In the genomic region with DNA sequence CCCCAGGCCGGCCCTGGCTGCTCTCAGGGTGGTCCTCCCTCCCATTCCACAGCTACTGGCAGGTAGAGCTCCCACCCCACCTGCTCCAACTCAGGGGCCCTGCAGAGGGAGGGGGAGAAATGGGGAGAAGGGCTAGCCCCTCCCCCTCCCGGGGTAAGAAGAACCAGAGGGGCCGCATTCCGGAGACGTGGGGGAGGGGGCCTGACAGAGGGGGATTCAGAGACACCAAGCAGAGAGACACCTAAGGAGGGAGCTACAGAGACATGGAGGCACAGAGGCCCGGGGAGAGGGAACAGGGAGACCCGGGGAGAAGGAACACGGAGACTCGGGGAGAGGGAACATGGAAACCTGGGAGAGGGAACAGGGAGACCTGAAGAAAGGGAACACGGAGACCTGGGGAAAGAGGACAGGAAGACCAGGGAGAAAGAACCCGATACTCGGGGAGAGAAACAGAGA, we compare ENCODE assay signal across 8 mouse cellular contexts. TPM values are rescaled to one million over a fixed set of nuclear protein-coding genes. Genes with fewer than 3 reads are reported as not detected.
A peak's percentile ranks its signal among the peaks of the same experiment; 100 is the strongest.
DNase-seq lines count a peak whose midpoint lies in the region; ATAC-seq and TF ChIP-seq lines count a peak whose summit lies in the region.

No protein-coding gene starts in this region.

- 1% methylated on average over 12 of the region's 12 CpGs for WGBS in embryonic facial prominence, embryonic 13.5 days
- WGBS in intestine, postnatal 0 days, result 2% methylated on average over 12 of the region's 12 CpGs
- 32% methylated on average over 12 of the region's 12 CpGs for WGBS in thymus, adult 2 months

- peaks cover 22% of the 10 kb centered on the region for H3K36me3 ChIP-seq in embryonic facial prominence, embryonic 13.5 days
- no peaks in the 10 kb centered on the region; the same call in 1 of the 2 replicates for H3K36me3 ChIP-seq in intestine, postnatal 0 days (ENCODE audit: control insufficient read depth, insufficient read depth)
- no peaks in the 10 kb centered on the region for H3K36me3 ChIP-seq in thymus, adult 2 months (ENCODE audit: control insufficient read depth, insufficient read depth, low read length)

- H3K4me2 ChIP-seq in embryonic facial prominence, embryonic 13.5 days, result peak overlapping the region; percentile 69
- peak overlapping the region; percentile 86 for H3K4me2 ChIP-seq in intestine, postnatal 0 days (replicated peaks; ENCODE audit: low read depth)

- H3K27me3 ChIP-seq in embryonic facial prominence, embryonic 13.5 days, result no peaks in the 10 kb centered on the region
- no peaks in the 10 kb centered on the region for H3K27me3 ChIP-seq in intestine, postnatal 0 days (replicated peaks; ENCODE audit: control insufficient read depth, insufficient read depth, low read length)
- H3K27me3 ChIP-seq in thymus, adult 2 months (ENCODE audit: control insufficient read depth, insufficient read depth, low read length), result no peaks in the 10 kb centered on the region

- H3K27ac ChIP-seq in embryonic facial prominence, embryonic 13.5 days, result peak overlapping the region; percentile 94
- peak overlapping the region; percentile 97 for H3K27ac ChIP-seq in intestine, postnatal 0 days (ENCODE audit: low read depth, low read length)
- H3K27ac ChIP-seq in thymus, adult 2 months (ENCODE audit: control insufficient read depth, insufficient read depth, low read length), result peak overlapping the region; percentile 81

- peak; percentile 44 for DNase-seq in kidney, adult 11 months
- no peak for DNase-seq in kidney, adult 18-20 months
- DNase-seq in lung, postnatal 36 days, result peak; percentile 37
- DNase-seq in thymus, adult 2 months, result peak; percentile 52
- DNase-seq in left cerebral cortex, adult 18-20 months (ENCODE audit: low spot score in 2 of 2), result no peak
- DNase-seq in layer of hippocampus, postnatal 25 days (ENCODE audit: extremely low spot score in 1 of 2, low spot score in 1 of 2), result no peak

- ATAC-seq in embryonic facial prominence, embryonic 13.5 days (ENCODE audit: insufficient number of reproducible peaks, insufficient read depth, low FRiP score, low TSS enrichment, low read depth), result peak; percentile 48
- ATAC-seq in intestine, postnatal 0 days, result no peak

- peaks cover 54% of the 10 kb centered on the region for H3K4me1 ChIP-seq in embryonic facial prominence, embryonic 13.5 days
- H3K4me1 ChIP-seq in intestine, postnatal 0 days (replicated peaks; ENCODE audit: control insufficient read depth, insufficient read depth, low read length), result peaks cover 14% of the 10 kb centered on the region
- peaks cover 39% of the 10 kb centered on the region for H3K4me1 ChIP-seq in thymus, adult 2 months (replicated peaks; ENCODE audit: control insufficient read depth, insufficient read depth, low read length)

- TF ChIP-seq CTCF in intestine, postnatal 0 days (IDR thresholded peaks at IDR 0.05; ENCODE audit: low read depth), result no peak
- no peak for TF ChIP-seq CTCF in thymus, adult 2 months (IDR thresholded peaks at IDR 0.05; ENCODE audit: borderline replicate concordance, control insufficient read depth, extremely low read depth, insufficient read depth, low read length, poor library complexity)

- TF ChIP-seq POLR2A in thymus, adult 2 months (IDR thresholded peaks at IDR 0.05; ENCODE audit: control insufficient read depth, extremely low read depth, insufficient read depth, low read length, poor library complexity), result no peak

- peak overlapping the region; percentile 95 for H3K9ac ChIP-seq in embryonic facial prominence, embryonic 13.5 days
- H3K9ac ChIP-seq in intestine, postnatal 0 days (ENCODE audit: low read depth, low read length), result peak overlapping the region; percentile 91

- peak overlapping the region; percentile 85 for H3K4me3 ChIP-seq in embryonic facial prominence, embryonic 13.5 days
- peak overlapping the region; percentile 86 for H3K4me3 ChIP-seq in intestine, postnatal 0 days (ENCODE audit: low read depth, low read length)
- H3K4me3 ChIP-seq in thymus, adult 2 months (ENCODE audit: control insufficient read depth, insufficient read depth, low read length), result peak overlapping the region; percentile 70

- H3K9me3 ChIP-seq in embryonic facial prominence, embryonic 13.5 days, result no peaks in the 10 kb centered on the region
- H3K9me3 ChIP-seq in intestine, postnatal 0 days (ENCODE audit: control insufficient read depth), result no peaks in the 10 kb centered on the region

RNA-seq across cellular contexts. Expression of a gene that starts 1.2 kb away (rescaled TPM):
- polyA plus RNA-seq in embryonic facial prominence, embryonic 13.5 days (2015; fragmentation: Nextera tagmentation; extraction: Ambion mirVana), result 79.8 and 88.8 TPM in 2 replicates
- 32.8 and 37.9 TPM in 2 replicates for polyA plus RNA-seq in intestine, postnatal 0 days (2015; fragmentation: Nextera tagmentation; extraction: Ambion mirVana)
- 165 and 202 TPM in 2 replicates for polyA plus RNA-seq in thymus, adult 2 months (2012; rRNA removed)
- 100 to 1,000 TPM; 101 to 110 TPM for total RNA-seq in left cerebral cortex, adult 18-20 months (2021)
- total RNA-seq in layer of hippocampus, postnatal 25 days (2021), result 10 to 100 TPM; 86.9 to 88.0 TPM

Comparison
In these comparisons a context has a peak if more than half of its experiments do, and no peak if none do; other contexts are left out.
1. DNase-seq: peak in kidney, adult 11 months (single experiment), lung, postnatal 36 days (single experiment) and thymus, adult 2 months (single experiment); none in kidney, adult 18-20 months (single experiment), left cerebral cortex, adult 18-20 months (0 of 2) and layer of hippocampus, postnatal 25 days (0 of 2).
2. Peak in every context shown above with its lines, with median percentiles within 50 percentile points of each other: H3K27ac ChIP-seq and H3K4me3 ChIP-seq.